Mouse (Mus musculus) C2C12 (cell line): ENCODE results near the gene Enox1.

Experiments used
- CEBPB ChIP-seq: IDR thresholded peaks from one replicate; pipeline ENCODE4 v1.6.1; 2011; ENCODE audit warnings: low read depth, mild to moderate bottlenecking, control low read depth, moderate library complexity
- CTCF ChIP-seq: IDR thresholded peaks from one replicate; pipeline ENCODE4 v1.5.1; 2011; ENCODE audit not compliant: control insufficient read depth, insufficient read depth, insufficient read length
- FOSL1 ChIP-seq: IDR thresholded peaks from one replicate; pipeline ENCODE4 v1.8.0; 2011; ENCODE audit warnings: mild to moderate bottlenecking, low read length; ENCODE audit not compliant: poor library complexity, insufficient read depth, severe bottlenecking
- MYOD1 ChIP-seq: IDR thresholded peaks from one replicate; pipeline ENCODE4 v1.6.1; 2011; ENCODE audit warnings: low read depth; ENCODE audit not compliant: control insufficient read depth, insufficient read length
- USF1 ChIP-seq: IDR thresholded peaks from one replicate; pipeline ENCODE4 v1.6.1; 2011; ENCODE audit warnings: low read depth, mild to moderate bottlenecking, control low read depth, moderate library complexity

DNA sequence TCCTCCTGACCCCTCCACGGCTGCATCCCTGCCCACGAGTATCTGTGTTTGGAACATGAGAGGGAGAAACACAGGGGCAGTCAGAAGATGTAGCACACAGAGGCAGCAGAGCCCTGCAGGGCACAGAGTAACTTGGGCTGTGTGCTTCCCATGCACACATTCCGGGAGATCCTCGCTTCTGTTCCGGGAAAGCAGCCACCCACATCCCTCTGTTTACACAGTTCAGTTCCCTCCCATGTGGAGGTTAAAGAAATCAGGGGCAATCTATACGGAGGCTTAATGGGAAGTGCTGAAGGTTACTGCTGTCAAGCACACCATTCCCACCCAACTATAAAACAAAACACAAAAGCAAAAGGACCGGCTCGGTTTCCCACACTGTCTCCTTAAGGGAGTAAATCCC, 516.6 kb downstream of the Enox1 start:
- TF ChIP-seq CTCF (no peak), USF1 (no peak), MYOD1 (no peak), FOSL1 (no peak), CEBPB (no peak)
